Mouse (Mus musculus): ENCODE data around the gene Gucy2g.

Gucy2g gene

DNA sequence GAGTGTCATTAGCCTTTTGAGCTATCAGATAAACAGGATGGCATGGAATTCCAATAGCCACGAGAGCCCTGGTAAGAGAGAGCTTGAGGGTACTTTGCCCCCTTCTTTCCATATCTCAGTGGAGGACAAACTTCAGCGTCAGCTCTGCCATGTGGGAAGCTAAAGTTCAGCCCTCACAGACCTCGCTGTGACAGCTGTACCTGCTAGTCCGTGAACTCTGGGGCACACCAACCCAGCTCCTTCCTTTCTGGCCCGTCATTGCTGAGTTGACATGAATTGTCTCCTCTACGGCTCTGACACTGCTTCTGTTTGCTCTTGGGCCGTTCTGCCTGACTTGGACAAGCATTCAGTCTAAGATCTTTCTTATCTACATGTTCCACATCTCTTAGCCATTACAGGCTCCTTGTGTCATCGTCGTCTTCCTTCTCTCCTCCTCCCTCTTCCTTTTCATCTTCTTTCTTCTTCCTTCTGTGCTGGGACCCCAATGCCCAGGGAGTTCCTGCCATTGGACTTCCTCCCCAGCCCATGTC is 7.0 kb upstream of the Gucy2g start:
- DNase-seq (ENCODE audit: low spot score): no peak

DNA sequence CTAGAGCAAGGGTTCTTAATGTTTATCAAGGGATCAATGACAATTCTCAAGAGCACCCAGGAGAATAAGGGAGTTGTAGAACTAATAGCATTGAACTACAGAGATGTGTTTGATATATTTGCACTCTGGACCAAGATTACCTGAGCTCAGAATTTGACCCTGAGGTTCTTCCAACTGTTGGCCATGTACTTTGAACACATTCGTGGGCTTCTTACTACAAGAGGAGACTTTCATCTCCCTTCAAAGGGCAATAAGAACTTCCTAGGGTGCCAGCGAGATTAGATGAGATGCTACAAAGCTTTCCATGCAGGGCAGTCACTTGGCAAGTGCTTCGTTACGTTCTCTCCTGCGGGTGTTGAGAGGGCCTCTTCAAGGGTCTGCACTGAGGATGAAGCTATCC is 6.5 kb upstream of the Gucy2g start:
- no peak for DNase-seq (ENCODE audit: low spot score)

DNA sequence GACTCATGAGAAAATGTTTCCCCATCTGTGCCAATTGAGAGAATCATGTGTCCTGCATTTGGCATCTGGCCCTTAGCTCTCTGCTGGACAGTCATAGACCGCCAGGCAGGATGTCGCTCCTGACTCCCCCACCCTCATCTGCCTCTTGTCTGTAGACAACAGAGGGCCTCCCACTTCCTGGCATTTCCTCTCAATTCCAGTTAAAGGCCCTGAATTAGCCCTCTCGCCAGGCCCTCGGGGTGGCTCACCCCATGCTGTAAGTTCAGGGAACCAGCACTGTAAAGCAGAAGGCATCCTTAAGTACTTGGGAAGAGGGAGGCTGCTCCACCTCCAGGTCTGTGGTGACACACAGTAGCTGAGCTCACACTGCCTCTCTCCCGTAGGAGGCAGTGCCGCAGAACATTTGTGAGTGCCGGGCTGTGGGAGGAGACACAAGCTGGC is 3.8 kb upstream of the Gucy2g start:
- DNase-seq (ENCODE audit: low spot score): no peak

DNA sequence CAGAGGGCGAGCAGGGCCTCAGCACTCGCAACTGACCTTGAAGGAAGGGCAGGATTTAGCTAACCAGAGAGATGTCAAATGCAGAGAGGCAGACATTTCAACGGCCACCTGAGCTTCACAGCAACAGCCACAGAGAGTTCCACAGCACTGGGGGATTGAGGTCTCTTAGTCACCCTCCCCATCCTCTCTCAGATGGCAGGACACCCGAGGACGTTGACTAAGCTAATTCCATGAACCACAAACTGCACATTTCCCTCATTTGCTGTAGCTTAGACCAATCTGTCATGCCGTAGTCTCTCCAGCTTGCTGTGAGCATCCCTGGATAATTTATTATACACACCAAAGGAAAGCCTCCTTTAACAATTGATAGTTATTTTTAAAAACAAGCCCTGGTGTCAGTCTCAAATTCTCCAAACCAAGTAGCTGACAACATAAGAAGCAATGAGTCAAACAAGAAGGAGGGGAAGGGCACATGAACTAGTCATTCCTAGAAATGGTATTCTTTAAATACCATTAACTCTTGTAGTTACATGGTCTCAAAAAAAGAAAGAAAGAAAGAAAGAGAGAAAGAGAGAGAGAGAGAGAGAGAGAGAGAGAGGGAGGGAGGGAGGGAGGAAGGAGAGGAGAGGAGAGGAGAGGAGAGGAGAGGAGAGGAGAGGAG is 1.1 kb downstream of the Gucy2g start:
- DNase-seq (ENCODE audit: low spot score): no peak

DNA sequence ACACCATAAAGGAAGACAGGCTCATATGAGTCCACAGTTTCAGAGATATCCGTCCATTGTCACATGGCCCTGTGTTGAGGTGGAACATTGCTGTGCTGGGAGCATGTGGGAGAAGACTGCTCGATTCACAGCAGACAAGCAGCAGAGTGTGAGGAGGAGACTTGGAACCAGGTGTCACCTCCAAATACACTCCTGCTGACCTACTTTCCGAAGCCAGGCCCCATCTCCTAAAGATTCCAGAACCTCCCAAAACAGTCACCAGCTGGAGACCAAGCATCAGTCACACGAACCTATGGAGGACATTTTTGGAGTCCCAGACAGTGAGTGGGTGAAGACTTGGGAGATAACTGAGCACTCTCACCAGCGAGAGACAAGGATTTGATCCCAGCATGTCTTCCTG is 4.5 kb downstream of the Gucy2g start:
- no peak for DNase-seq (ENCODE audit: low spot score)

DNA sequence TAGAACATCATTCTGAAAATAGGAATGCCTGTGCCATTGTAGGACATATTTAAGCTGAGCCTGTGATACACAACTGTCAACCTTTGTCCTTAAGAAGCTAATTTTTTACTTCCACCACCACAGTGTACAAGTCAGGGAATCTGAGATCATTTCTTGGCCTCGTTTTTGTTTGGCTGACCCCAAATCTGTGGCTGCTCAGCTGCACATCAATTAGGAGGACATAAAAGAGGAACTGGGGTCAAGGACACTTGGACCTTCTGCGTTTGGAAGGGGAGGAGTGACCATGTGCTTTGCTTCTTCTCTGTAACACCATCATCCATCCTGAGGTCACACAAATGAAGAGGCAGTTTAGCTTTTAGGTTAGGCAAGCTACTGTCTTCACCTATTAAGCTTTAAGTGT is 5.0 kb downstream of the Gucy2g start:
- no peak for DNase-seq (ENCODE audit: low spot score)

DNA sequence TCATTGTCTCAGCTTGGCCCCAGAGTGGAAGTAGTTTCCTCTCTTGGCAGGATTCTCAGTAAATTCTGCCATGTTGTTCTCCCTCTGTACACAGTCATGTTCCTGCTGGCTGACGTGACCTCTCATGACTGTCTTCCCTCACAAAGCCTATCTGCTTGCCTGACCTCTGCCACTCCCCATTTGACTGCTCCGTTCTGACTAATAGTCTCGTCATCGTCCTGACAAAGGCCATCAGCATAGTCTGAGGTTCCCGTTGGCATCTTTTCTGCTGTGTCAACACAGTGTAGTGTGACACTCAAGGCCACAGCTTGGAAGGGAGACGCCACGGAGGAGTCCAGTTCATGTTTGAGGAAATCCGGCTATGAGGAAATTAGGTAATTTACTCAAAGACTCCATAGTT is 8.9 kb downstream of the Gucy2g start:
- DNase-seq (ENCODE audit: low spot score): no peak

DNA sequence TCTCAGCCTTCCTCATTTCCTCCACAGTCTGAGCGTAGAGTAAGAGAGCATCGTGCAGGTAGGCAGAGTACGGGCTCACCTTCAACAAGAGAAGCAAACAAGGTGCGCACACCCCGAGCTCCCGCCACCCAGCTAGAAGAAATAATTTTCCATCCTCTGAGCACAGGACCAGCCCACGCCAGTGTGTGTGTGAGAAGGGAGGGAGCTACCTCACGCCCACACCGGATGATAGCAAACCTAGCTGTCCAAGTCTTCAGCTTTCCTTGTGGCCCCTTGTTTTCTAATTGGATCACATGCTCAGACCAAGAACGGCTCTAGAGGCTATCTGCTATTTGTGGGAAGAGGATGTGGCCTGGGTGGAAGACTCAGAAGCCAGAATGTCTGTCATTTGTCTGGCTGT is 10.0 kb downstream of the Gucy2g start:
- no peak for DNase-seq (ENCODE audit: low spot score)

DNA sequence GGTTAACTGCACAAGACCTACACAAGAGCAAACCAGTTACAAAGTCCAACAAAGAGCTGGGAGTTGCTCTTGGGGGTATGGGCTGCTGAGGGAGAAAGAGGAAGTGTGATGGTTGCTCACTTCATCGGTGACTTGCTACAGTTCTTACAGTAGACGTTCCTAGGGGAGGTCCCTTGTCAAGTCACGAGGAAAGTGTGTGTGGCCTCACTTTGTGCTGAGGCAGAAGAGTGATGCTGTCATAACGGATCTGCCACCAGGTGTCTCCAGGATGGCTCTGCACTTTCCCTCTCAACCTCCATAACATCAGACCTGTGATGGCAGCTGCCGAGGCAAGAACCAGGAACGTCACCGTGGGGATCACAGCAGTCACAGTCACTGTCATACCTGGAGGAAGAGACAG is 13.9 kb downstream of the Gucy2g start:
- DNase-seq (ENCODE audit: low spot score): no peak

DNA sequence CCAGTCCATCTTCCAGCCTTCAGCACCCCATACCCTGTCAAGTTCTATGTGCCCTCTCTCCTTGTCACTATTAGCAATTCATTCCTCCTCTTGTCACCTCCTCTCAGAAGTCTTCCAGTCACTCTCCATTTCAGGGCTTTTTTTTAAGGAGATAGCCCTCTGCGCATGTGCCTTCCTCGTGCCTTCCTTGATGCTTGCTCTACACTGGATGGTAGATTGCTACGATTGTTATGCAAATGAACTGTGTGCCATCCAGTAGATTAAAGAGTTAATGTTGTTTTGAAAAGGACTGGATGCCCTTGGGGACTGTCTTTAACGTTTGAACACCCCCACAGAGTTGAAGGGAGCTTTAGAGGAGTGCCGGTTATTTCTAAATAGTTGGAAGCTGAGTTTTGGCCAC is 14.4 kb downstream of the Gucy2g start:
- no peak for DNase-seq (ENCODE audit: low spot score)

DNA sequence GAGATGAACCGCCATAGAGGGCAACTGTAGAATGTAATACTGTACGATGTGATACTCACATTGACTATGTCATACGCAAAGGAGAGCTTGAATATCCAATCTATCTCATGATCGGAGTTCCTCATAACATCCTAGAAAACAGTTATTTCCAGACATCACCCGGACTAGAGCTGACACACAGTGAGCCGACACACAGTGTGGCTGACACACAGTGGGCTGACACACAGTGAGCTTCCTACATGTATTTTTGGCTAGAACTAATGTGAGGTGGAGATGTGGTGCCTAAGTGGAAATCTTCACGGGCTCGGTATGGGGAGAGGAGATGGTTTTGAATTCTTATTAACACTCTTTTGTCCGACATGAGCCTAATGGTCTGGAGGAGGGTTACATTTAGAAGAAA is 18.8 kb downstream of the Gucy2g start:
- no peak for DNase-seq (ENCODE audit: low spot score)

DNA sequence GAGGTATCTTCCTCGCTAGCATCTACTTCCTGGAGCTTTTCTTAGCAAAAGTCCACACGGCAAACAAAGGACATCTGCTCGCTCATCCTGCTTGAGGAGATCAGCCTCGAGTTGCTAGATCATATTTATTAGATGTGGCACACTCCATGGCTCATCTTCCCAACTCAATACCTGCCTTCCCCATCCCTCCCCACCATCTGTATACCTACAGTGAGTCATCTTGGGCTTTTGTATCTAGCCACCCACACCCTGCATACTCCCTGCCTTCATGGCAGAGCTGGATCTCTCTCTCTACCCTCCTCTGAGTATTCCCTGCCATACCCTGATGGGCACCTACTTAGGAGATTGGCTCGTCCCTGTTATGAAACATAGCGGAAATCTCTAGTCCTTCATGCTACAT is 19.8 kb downstream of the Gucy2g start:
- no peak for DNase-seq (ENCODE audit: low spot score)

DNA sequence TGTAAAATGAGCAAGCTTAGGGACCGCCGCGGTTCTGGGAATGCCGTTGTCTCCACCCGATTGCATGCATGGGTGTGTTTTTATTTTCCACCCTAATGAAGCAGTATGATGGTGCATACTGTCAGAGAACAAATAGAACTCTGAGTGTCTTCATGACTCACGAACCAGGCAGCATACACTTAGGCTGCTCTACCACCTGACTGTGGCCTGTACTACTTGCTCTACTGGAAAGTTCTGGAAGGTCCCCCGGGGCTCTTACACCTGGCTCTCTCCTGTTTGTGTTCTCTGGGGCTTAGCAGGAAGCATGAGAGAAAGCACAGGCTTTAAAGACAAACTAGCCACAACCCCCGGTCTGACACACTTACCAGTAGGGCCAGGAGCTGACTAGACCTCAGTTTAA is 21.7 kb downstream of the Gucy2g start:
- DNase-seq (ENCODE audit: low spot score): no peak

DNA sequence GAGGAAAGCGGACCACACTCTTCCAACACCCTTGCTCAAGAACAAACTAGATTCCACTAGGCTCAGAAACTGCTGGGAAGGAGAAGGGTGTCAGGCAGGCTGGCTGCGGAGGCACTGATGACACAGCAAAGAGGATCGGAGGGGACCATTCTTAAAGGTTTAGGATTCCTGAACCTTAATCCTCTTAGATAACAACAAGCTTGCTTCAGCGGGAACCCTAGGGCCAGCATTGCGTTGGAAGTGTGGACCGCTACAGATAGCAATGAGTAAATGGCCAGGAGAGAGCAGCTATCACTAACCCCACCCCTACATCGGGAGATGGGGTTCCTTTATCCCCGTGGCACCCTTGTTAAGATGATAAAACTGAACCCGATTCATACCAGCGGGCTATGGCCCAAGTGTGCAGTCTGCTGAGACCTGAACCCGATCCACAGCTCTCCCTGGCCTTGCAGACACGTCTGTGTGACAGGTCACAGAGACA is 22.3 kb downstream of the Gucy2g start:
- DNase-seq (ENCODE audit: low spot score): no peak

DNA sequence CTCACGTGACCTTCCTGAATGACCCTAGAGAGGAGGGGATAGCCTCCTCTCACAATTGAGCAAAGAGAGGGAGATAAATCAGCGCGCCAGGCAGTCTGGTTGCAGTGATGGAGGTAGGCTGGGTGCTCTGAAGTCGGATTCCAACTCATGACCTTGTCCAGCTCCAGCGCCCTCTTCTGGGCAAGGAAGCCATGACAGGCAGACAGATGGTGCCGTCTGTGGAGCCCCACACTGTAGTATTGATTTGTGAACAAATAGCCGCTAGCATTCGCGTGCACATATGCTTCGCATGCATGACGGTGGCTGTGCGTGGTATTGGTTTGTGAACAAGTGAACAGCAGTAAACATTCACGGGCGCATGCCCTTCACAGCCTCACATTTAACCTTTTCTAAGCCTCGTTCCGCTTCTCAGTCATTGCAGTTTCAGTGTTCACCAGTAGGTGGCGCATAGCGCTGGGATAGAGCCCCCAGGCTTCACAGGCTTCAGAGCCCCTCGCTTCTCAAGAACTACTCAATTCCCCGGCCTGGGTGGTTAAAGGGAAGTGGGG is 22.8 kb downstream of the Gucy2g start:
- DNase-seq (ENCODE audit: low spot score): peak; percentile 66

DNA sequence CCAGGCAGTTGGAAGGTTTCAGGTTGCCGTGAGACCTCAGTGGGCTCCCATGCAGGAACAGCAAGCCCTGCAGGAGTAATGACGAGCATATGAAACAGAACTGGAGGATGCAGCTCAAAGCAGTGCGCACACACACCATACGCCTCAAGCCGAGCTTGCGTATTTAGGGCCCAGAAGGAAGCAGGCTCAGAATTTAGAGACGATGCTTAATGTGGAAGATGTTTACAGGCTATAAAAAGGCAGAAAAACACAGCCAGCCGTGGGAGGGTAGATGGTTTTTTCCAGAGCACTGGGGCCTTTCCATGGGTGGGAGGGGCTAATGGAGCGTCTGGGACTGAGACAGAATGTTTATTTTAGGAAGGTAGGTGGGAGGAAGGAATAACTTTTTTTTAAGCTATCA is 23.7 kb downstream of the Gucy2g start:
- no peak for DNase-seq (ENCODE audit: low spot score)

DNA sequence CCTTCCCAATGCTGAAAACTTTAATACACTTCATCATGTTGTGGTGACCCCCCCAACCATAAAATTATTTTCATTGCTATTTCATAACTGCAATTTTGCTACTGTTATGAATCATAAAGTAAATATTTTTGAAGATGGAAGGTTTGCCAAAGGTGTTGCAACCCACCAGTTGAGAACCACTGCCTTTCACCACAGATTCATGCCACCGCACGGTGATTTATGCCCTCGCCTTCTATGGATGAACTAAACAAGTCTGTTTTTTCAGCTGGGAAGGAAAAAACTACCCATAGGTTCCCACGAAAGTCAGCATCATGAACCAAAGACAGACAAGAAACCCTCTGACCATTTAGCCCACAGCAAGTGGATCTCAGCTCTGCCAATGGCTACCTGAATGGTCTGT is 24.2 kb downstream of the Gucy2g start:
- DNase-seq (ENCODE audit: low spot score): no peak

DNA sequence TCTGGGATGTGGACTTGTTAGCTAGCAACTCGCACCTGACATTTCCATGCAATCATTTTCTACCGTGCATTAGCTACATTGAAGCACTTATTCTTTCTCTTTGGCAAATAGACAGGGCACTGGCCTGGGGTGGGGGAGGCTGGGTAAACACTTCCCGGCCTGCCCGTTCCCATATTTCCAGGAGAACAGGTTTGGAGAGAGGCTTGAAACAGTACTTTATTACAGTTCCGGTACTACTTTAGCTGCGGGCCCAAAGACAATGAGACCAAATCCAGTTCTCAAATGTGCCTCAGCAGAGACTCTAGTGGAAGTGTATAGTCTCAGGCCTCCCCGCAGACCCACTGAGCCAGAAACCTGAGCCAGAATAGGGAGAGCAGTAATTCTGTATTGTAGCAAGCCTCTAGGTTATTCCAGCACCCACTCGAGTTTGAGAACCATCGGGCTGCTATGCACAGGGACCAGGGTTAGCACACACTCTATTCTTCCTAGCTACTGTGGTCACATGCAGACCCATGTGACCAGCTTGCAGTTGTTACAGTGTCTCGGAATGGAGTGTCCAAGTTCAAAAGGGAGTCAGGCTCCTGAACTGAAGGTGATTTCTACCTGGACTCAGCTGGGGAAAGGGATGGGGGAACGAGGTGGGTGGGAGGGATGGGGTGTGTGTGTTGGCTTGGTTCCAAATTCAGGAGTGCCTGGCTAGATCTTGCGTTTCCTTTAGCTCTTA is 27.3 kb downstream of the Gucy2g start:
- no peak for DNase-seq (ENCODE audit: low spot score)

DNA sequence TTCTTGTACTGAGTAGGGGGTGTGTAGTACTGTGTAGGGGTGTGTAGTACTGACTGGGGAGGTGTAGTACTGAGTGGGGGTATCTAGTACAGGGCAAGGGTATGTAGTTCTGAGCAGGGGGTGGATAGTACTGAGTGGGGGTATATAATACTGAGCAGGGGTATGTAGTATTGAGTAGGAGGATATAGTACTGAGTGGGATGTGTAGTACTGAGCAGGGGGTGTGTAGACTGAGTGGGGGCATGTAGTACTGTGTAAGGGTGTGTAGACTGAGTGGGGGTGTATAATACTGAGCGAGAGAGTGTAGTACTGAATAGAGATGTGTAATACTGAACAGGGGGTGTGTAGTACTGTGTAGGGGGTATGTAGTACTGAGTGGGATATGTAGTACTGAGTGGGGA is 29.3 kb downstream of the Gucy2g start:
- DNase-seq (ENCODE audit: low spot score): no peak

DNA sequence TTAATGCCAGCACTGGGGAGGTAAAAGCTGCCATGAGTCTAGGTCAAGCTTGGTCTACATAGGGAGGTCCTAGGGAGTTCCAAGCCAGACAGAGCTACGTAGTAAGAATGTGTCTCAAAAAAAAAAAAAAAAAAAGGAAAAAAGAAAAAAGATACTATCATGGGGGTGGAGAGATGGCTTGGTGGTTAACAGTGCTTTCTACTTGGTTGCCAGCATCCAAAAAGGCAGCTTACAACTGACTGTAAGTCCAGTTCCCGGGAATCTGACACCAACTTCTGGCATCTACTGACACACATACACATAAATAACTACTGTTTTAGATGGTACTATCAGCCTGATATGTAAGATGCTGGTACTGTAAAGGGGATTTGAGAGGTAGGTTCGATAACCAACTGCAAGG is 32.0 kb downstream of the Gucy2g start:
- DNase-seq (ENCODE audit: low spot score): no peak

DNA sequence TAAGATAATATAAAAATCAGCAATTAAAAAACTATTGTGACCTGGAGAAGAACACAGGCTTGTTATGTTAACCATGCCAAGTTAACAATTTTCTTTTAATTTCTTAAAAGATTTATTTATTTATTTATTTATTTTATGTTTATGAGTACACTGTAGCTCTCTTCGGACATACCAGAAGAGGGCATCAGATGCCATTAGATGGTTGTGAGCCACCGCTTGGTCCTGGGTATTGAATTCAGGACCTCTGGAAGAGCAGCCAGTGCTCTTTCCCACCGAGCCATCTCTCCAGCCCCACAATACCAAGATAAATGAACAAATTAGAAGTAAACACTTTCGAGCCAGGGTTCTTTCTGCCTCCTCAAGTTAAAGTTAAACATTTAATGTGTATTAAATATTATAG is 32.4 kb downstream of the Gucy2g start:
- no peak for DNase-seq (ENCODE audit: low spot score)

DNA sequence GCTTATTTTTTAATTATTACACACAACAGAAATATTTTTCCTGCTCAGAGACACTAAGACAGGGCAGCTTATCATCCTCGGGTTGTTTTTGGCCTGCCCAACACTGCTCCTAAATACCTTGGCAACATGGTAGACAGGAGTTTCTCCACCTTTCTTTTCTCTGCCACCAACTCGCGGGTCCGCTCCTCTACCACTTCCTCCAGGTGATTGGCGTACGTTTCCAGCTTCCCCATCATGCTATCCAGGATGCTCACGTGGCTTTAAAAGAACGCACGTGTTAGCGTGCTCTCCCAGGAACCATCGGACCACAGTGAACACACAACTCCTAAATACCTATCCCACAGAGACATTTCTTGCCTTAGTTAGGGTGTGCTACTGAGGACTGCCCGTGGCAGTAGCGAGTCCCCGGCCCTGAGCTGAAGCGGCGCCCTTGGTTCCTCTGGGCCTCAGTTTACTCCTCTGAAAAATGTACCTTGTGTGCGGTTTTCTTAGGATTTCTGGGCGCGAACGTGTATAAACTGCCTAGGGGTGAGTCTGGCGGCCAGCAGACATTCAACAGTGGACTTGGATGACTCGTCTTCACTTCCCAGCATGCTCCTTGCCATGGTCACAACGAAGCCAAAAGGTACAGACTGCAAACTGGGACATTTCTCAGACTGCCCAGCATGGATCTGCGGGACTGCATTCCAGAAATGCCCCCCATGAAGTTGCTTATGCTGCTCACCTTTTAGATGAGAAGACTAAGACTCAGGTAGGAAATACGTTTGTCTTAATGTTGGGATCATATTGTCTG is 33.1 kb downstream of the Gucy2g start:
- DNase-seq (ENCODE audit: low spot score): no peak

DNA sequence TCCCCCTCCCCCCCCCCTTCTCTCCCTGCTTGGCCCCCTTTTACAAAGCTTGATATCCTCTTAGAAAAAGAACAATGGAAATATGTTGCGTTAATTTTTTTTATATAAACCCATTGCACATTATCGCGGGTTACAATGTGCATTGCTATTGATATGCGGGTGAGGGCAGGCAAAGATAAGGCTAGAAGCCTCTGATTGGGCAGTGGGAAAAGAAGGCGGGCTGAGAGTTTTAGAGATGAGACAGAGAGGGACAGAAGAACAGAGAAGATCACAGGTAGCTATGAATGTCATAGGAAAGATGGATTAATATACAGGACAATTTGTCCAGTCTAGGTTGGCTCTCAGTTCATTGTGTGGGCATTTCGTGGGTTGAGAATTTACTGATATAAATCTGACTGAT is 33.8 kb downstream of the Gucy2g start:
- no peak for DNase-seq (ENCODE audit: low spot score)

All from T-cell, adult 2 months (primary cell).